Mouse (Mus musculus): ENCODE results near the gene Bicdl1.

Bicdl1 gene

GRCm38 (mm10) chr5:115622686-115623085, 108.7 kb downstream of the Bicdl1 start:
- DNase-seq: no peak

GRCm38 (mm10) chr5:115619690-115620089, 111.7 kb downstream of the Bicdl1 start:
- no peak for DNase-seq

GRCm38 (mm10) chr5:115614948-115615347, 116.5 kb downstream of the Bicdl1 start:
- DNase-seq: peak in 1 of 2 experiments; percentile 49

DNA sequence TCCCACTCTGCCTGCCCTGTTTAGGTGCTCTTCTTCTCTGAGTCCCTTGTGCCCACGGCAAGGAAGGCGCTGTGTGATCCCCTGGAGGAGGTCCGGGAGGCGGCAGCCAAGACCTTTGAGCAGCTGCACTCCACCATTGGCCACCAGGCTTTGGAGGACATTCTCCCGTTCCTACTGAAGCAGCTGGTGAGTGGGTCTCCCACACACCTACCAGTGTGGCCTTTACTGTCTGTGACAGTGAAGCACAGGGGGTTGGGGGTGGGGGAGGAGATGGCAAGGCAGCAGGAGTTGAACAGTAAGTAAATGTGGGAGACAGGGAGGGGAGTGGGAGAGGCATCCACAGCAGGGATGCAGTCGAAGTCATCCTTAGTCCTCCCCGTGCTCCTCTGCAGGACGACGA, 118.1 kb downstream of the Bicdl1 start:
- no peak for DNase-seq

DNA sequence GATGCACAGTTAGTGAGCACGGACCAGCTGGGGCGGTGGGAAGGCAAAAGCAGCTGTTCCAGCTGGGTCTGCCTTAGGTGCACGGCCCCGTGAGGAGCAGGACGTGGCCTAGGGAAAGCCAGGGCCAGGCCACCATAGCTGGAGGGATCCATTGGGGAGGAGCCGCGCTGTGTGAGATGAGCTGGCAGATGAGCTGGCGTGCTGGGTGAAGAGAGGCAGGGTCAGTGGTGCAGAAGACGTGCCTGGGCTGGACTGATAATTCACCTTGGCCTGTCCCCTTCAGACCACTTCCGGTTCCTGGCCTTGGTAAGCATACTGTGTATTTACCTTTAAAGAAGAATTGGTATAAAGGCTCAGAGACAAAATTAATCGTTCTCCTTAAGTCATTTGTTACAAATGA, 119.9 kb downstream of the Bicdl1 start:
- no peak for DNase-seq

- no peak for DNase-seq
Measured at GRCm38 (mm10) chr5:115603561-115603960, 127.9 kb downstream of the Bicdl1 start.

Data from cerebellum, postnatal 36 days (tissue).